Mouse (Mus musculus): ENCODE data around the gene Rdh1.
A peak's percentile ranks its signal among the peaks of the same experiment; 100 is the strongest.
"Not testable (repeated sequence)": the region's sequence is repeated elsewhere in the genome, so short reads cannot be mapped to it uniquely, and the experiment has no call there.

Rdh1 gene

DNA sequence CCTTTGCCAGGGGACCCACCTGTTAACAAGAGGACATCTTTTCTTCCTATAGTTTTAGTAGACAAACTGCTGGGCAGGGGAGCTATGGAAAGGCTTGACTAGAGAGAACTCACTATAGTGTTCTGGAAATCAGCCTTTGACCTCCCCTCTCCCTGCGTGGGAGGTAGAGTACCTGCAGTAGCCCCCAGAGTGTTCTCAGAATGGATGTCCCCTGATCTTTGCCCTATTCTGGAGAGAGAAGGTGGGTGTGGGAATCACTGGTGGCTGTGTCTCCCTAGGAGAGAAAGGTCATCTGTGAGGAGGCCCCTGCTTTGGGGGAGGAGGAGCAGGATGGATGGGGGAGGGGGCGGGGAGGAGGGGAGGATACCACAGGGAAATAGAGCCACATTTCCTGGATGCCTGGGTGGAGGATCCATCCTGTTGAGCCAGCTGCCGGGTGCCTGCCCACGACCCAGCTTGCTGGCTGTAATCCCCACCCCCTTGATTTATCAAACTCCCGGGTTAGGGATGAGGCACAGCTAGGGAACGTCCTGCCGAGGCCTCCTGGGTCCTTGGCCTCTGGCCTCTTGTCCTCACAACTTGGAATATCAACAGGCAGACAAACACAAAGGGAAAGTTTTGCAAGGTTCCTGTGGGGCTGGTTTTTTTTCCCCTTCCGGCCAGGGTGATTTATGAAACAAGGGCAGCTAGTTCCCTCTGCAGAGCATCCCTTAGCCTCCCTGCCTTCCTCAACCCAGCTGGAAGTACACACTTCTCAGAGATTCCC, 10.5 kb upstream of the Rdh1 start:
- no peak for DNase-seq (ENCODE audit: low spot score in 2 of 2)

DNA sequence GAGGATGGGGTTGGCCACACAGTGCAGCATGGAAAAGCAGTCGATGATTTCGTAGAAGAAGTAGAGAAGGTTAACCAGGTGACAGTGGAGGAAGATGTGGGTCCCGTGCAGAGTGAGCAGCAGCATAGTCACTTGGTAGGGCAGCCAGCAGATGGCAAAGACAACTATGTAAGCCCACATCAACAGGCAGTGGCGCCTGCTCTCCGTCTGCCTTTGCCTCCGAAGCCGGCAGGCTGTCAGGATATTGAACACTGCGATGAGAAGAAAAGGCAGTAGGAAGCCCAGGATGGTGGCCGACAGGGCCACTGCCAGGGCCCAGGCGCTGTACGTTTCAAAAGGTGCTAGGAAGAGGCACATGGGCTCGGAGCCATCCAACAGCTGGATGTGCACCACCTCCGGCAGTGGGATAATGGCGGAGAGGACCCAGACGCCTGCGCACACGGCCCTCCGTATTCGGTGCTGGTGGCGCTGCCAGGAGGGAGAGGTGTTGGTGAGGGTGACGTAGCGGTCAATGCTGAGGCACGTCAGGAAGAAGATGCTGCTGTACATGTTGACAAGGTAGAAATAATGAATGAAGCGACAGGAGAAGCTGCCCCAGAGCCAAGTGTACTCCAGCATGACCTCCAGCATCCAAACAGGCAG, 9.3 kb upstream of the Rdh1 start:
- DNase-seq (ENCODE audit: low spot score in 2 of 2): no peak

GRCm38 (mm10) chr10:127751548-127751947, 8.0 kb upstream of the Rdh1 start, which contains the start of gene Gpr182:
Gene Gpr182, minus strand, starts transcription at chr10:127751732.
- no peak for DNase-seq (ENCODE audit: low spot score in 2 of 2)

DNA sequence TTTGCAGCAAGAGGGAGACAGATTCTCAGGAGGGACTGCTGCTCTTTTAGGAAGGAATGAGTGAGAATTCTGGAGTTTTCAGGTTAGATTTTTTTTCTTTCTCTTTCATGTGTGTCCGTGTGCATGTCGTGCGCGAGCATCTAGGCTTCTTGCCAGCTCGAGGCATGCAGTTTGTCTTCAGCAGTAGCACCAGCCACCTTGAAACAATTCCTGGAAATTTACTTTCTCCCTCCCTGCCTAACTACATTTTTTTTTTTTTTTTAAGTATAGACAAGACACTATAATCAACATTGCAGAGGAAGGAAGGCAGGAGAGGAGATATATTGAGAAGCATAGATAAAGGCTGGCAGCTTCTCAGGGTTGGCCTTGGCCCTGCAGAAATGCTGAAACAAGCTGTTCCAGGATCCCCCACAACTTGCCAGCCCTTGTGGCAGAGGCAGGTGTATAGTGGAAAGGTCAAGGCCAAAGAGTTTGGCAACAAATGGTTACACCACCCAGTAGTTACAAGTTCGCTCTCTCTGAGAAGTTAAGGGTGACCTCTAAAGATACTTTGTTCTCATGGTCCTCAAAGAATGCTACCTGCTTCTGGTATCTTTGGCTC, 4.9 kb upstream of the Rdh1 start:
- no peak for DNase-seq (ENCODE audit: low spot score in 2 of 2)

GRCm38 (mm10) chr10:127755246-127755645, 4.3 kb upstream of the Rdh1 start:
- DNase-seq (ENCODE audit: low spot score in 2 of 2): no peak

DNA sequence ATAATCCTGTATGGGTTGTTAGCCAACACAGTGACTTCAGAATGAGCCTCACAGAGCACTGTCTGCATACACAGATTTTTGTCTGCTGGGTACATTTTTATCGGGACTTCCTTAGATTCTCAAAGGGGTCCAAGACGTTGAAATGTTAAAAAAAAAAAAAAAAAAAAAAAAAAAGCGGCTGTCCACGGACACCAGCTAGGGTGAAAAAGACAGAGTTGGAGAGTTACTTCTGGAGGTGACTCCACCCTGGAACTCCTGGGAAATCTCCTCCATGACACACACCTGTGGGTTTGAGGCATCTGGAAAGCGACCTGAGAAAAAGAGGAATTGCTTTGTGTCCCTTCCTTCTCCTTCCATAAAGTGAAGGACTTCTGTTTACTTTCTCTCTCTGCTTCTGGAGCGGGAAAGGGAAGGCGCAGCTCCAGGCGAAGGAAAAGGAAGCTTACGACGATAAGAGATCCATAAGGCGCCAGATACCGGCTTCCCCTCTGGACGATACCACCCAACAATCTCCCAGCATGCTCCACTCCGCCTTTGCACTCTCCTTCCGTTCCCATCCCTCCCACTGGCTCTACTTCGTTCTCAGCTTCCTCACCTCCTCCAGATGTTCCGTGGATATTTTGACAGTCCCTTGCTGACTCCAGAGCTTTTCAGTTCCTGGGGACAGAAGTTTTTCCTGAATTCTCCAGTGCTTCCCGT, 3.6 kb upstream of the Rdh1 start:
- DNase-seq (ENCODE audit: low spot score in 2 of 2): peak in 1 of 2 experiments; percentile 14

DNA sequence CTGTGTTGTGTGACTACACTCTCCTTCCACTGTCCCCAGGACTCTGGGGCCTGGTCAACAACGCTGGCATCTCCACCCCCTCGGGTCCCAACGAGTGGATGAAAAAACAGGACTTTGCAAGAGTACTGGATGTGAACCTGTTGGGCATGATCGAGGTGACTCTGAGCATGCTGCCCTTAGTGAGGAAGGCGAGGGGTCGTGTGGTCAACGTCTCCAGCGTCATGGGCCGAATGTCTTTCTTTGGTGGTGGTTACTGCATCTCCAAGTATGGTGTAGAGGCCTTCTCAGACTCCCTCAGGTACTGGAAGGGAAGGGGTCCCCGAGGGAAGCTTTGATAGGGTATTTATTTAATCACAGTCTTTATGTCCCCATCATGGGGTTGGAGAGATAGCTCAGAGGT, 3.4 kb downstream of the Rdh1 start:
- not testable (repeated sequence) for DNase-seq (ENCODE audit: low spot score in 2 of 2)

- peak in 1 of 2 experiments; percentile 12 for DNase-seq (ENCODE audit: low spot score in 2 of 2)
Measured at GRCm38 (mm10) chr10:127763914-127764680, 4.6 kb downstream of the Rdh1 start.

DNA sequence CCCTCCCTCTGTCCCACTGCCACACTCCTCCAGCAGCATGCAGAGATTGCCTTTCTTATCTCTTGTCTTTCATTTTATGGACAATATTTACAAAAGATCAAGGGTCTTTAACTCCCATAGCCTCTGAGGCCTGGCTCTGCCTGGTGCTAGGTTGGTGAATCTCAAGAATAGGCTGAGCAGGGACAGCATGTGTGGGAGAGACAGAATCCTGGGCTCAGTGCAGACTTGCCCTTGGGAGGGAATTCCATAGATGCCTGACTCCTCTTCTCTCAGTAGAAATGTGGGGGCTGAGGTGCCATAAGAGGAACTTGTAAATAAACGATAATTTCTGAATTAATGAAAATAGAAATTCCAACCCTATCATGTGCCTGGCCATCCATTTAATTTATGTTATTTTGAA, 7.0 kb downstream of the Rdh1 start:
- peak in 1 of 2 experiments; percentile 1 for DNase-seq (ENCODE audit: low spot score in 2 of 2)

DNA sequence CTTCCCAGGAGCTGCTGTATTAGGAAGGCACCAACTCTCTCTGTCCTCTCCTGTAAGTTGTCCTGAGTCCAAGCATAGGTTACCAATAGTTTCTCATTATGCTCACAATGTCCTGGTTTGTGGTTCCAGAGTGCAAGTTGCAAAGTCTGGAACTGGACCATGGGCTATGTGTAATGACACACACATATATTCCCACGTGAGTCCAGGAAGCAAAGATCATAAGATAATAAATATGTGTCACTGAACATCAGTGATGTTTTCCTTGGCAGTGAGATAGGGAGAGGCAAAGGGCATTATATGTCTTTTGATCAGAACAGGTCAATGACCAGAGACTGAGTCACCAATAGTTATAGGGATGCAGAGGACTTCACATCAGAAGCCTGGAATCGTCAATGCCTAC, 16.5 kb downstream of the Rdh1 start, which contains the start of gene Rdh9:
Rdh9 (plus strand) TSS at position 376 of the 400 bp plus-strand sequence.
- no peak for DNase-seq (ENCODE audit: low spot score in 2 of 2)

DNA sequence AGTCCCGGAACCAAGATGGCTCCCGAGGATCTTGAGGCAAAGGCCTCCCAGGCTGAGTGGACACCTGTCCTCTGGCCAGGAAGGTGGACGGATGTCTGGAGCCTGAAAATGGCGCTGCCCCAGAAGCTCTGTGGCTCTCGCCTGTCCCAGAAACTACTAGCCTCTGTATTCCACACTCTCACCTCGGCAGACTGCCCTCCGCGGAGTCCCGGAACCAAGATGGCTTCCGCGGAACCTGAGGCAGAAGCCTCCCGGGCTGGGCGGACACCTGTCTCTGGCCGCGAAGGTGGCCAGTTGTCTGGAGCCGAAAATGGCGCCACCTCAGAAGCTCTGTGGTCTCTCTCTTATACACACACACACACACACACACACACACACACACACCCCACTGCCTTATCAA, 22.8 kb downstream of the Rdh1 start:
- DNase-seq (ENCODE audit: low spot score in 2 of 2): not testable (repeated sequence)

GRCm38 (mm10) chr10:127785411-127785810, 25.9 kb downstream of the Rdh1 start:
- DNase-seq (ENCODE audit: low spot score in 2 of 2): not testable (repeated sequence)

DNA sequence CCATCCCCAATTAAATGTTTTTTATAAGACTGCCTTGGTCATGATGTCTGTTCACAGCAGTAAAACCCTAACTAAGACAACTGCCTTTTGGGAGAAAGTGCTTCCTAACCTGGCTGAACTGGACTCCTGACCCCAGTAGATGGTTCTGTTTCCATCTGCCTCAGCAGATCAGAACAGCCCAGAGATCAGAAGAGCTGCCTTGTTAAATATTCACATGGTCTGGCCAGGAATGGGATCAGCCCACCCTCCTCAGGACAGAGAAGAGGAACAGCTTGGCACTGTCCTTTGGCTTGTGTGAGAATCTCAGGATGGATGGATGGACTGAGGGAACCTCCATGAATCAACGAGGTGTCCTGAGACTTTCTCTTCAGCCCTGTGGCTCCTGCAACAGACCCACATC, 39.8 kb downstream of the Rdh1 start:
- DNase-seq (ENCODE audit: low spot score in 2 of 2): no peak

DNA sequence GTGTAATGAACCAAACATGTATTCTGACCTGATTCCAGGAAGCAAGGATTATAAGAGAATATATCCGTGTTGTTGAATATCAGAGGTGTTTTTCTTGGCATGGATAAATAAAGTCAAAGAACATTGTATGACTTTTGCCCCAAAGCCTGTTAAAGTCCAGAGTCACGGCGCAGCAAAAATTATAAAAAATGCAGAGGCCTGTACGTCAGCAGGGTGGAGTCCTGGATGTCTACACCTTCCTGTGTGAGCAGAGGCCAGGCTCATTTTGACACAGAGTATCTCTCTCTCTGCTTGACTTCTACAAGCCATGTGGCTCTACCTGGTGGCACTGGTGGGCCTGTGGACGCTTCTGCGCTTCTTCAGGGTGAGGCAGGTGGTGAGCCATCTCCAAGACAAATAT, 41.4 kb downstream of the Rdh1 start, which contains the start of gene Rdh16:
Rdh16 (plus strand) TSS at position 262 of the 400 bp plus-strand sequence.
- no peak for DNase-seq (ENCODE audit: low spot score in 2 of 2)

- no peak for DNase-seq (ENCODE audit: low spot score in 2 of 2)
Measured at GRCm38 (mm10) chr10:127801612-127802011, 42.1 kb downstream of the Rdh1 start.

- no peak for DNase-seq (ENCODE audit: low spot score in 2 of 2)
Measured at GRCm38 (mm10) chr10:127802236-127802635, 42.7 kb downstream of the Rdh1 start.

- DNase-seq (ENCODE audit: low spot score in 2 of 2): no peak
Measured at GRCm38 (mm10) chr10:127804416-127804815, 44.9 kb downstream of the Rdh1 start.

GRCm38 (mm10) chr10:127815888-127816287, 56.4 kb downstream of the Rdh1 start:
- no peak for DNase-seq (ENCODE audit: low spot score in 2 of 2)

DNA sequence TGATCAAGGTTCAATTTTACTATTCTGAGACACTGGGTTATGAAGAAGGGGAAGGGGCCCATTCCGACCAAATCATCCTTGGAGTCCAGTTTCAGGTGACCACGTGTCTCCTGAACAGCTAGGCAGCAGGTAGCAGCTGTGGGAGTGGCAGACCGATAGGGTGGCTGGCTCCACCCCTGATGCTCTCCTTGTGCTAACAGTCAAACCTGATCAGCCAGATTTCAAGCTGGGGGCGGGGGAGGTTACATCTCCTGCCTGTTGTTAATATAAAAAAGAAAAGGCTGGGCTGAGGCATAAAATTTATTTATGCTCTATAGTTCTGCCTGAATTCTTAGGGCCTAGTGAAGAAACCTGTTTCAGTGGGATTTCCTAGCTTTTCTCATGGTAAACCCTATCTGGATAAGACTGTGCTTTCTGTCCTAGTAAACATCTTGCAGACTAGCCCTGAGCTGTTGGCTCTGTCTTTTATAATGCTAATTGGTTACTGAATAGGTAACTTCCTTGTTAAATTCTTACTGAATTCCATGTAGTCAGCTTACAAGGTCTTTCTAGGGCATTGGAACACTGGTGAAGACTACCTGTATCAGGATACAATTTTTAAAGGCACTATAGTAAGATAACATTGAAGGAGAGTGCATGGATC, 57.9 kb downstream of the Rdh1 start:
- not testable (repeated sequence) for DNase-seq (ENCODE audit: low spot score in 2 of 2)

Data from right cerebral cortex, postnatal 10 days (tissue).